Mouse (Mus musculus) WW6 (cell line): ENCODE data around the gene Icosl.
"Not testable (repeated sequence)": the region's sequence is repeated elsewhere in the genome, so short reads cannot be mapped to it uniquely, and the experiment has no call there.

Experiments used
- DNase-seq: peaks from one replicate; pipeline ENCODE4 v3.0.0-alpha.2; 2013; ENCODE audit warnings: low read depth, low spot score

Icosl gene

GRCm38 (mm10) chr10:78069101-78070011 lies at the start of gene Icosl:
Gene Icosl (plus strand): TSS chr10:78069302.
- peak; percentile 64 for DNase-seq

- DNase-seq, result not testable (repeated sequence)
Observed at GRCm38 (mm10) chr10:78019984-78020383, 49.1 kb upstream of the Icosl start.

GRCm38 (mm10) chr10:78025453-78025852 lies 43.6 kb upstream of the Icosl start:
- DNase-seq, result not testable (repeated sequence)

GRCm38 (mm10) chr10:78028129-78028528 lies 41.0 kb upstream of the Icosl start:
- DNase-seq, result no peak

GRCm38 (mm10) chr10:78029080-78029479 lies 40.0 kb upstream of the Icosl start:
- no peak for DNase-seq

- DNase-seq, result no peak
Observed at GRCm38 (mm10) chr10:78031987-78032386, 37.1 kb upstream of the Icosl start.

- DNase-seq, result no peak
Observed at GRCm38 (mm10) chr10:78037139-78037538, 32.0 kb upstream of the Icosl start.

- no peak for DNase-seq
Observed at GRCm38 (mm10) chr10:78041647-78042046, 27.5 kb upstream of the Icosl start, which contains the start of gene Dnmt3l. Gene Dnmt3l (plus strand): TSS chr10:78041947.

- no peak for DNase-seq
Observed at GRCm38 (mm10) chr10:78042096-78042495, 27.0 kb upstream of the Icosl start.

GRCm38 (mm10) chr10:78042697-78043405 lies 26.3 kb upstream of the Icosl start:
- DNase-seq, result no peak

- DNase-seq, result peak; percentile 73
Observed at GRCm38 (mm10) chr10:78043406-78043836, 25.7 kb upstream of the Icosl start, which contains the start of gene Aire. Gene Aire (minus strand): TSS chr10:78043610.

- DNase-seq, result no peak
Observed at GRCm38 (mm10) chr10:78044531-78044930, 24.6 kb upstream of the Icosl start.

- DNase-seq, result no peak
Observed at GRCm38 (mm10) chr10:78046388-78046787, 22.7 kb upstream of the Icosl start.

- DNase-seq, result no peak
Observed at GRCm38 (mm10) chr10:78048061-78048730, 20.9 kb upstream of the Icosl start.

- no peak for DNase-seq
Observed at GRCm38 (mm10) chr10:78049519-78050035, 19.5 kb upstream of the Icosl start.

- no peak for DNase-seq
Observed at GRCm38 (mm10) chr10:78054633-78055565, 14.2 kb upstream of the Icosl start.

GRCm38 (mm10) chr10:78057056-78057455 lies 12.0 kb upstream of the Icosl start:
- no peak for DNase-seq

- DNase-seq, result no peak
Observed at GRCm38 (mm10) chr10:78063122-78063521, 6.0 kb upstream of the Icosl start.

- DNase-seq, result no peak
Observed at GRCm38 (mm10) chr10:78067226-78067625, 1.9 kb upstream of the Icosl start.

- no peak for DNase-seq
Observed at GRCm38 (mm10) chr10:78068541-78068940, 561 bp upstream of the Icosl start.

- no peak for DNase-seq
Observed at GRCm38 (mm10) chr10:78074151-78074550, 5.0 kb downstream of the Icosl start.
